Mouse (Mus musculus) T-helper 2 cell (primary cell): Measurements from ENCODE around the gene Blvrb.

ENCODE experiments used
- in situ Hi-C: fragments of 300-600 bp; cut with MboI, MseI; formaldehyde crosslinking; loops from one replicate; pipeline ENCODE4 v1.15.1; 2025; ENCODE audit warnings: high pct_unique_total_duplicates

Blvrb gene

DNA sequence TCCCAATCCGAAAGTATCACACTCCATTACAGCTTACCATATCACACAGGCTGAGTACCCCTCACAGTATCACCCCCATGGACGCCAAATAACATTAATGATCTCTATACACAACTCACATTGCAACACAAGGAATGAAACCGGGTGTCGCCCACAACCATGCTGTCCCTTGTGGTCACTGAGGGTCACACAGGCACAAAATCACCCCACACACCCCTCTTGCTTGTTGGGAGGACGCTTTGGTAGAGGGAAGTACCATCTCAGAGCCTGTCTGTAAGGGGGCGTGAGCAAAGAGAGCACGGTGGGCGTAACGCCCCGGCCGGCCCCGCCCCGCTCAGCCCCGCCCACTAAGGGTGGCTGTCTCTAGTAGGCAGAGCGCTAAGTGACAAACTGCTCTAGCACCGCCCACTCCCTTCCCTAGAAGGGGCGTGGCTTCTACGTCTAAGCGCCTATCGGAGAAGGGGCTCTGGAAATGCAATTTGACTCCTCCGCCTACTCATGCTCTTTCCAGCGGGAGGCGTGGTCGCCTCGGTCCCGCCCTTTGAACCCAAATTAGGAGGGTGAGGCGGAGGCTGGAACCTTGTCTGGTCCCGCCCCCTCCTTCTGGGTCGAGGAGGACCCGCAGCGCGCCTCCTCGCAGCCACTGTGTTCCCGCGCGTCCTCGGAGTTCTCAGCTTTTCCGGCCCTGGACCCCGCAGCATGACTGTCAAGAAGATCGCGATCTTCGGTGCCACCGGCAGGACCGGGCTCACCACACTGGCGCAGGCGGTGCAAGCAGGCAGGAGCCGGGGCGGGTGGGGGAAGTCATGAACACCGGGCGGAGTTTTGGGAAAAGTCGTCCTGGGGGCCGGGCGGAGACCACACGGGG lies at the start of gene Blvrb, which contains the start of gene Sptbn4:
Blvrb (plus strand) TSS at position 560 of the 868 bp plus-strand sequence.
Sptbn4 (minus strand) TSS at position 268 of the 868 bp plus-strand sequence.
- in situ Hi-C loops: loop anchor here (5.0 kb wide), 1 partner anchor 105 kb away; the partner anchor contains the start of genes 2310022A10Rik and Pld3

DNA sequence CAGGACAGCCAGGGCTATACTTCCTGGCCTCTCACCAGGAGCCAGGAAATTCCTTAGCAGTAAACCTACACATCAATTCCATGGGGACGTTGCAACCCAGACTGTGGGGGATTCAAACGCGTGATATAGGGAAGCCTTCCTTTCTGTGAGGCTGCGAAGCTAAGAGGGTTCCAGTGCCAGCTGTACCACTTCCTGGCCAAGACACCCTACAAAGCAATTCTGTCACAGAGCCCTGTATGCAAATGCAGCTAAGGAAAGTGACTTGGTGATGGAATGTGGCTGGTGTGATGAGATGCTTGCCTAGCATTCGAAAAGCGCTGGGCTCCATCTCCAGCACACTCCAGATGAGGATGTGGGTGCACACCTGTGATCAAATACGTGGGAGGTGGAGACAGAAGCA lies 47.2 kb upstream of the Blvrb start:
- in situ Hi-C loops: no loop called here

DNA sequence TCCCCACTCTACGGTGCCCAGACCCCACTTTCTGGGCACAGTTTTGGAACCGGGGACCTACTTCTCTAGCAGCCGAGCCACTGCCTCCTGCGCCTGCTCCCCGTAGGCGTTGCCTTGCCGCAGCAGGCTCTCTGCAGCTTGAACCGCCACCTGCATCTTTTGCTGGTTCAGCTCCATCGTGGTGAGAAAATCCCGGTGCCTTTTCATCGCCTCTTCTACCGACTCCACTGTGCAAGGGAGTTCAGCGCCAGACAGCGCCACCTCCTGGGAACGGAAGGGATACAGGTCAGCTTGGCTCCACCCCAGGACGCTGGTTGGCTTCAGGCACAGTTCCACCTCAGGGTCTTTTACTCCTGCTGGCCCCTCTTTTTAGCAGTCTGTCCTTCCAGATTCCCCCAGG lies 45.1 kb upstream of the Blvrb start:
- in situ Hi-C loops: no loop called here

DNA sequence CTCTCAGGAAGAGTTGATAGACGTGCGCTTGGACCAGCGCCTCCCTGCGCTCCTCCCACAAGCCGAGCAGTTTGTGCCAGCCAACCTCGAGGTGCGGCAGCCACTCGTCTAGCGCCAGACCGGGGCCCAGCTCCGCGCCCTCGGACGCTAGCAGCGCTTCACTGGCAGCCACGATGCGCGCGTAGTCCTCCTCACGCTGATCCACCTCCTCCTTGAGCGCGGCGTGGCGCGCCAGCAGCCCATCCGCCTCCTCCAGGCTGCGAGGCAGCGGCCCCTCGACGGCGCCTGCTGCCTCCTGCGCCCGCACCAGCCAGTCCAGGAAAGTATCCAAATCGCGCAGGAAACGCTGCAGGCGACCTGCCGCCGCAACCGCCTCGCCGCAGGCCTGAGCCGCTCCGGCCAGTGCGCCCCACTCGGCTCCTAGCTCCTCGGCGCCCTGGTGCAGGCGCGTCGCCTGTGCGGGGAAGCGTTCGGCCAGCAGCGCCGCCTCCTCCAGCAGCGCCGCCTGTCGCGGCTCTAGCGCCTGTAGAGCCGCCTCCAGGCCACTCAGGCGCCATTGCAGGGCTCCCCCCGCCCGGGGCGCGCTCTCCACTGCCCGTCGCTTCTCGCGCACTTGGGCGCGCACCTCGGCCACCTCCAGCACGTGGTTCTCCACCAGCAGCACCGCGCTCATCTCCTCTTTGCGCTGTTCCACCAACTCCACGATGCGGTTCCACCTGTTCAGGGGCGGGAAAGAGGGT lies 43.4 kb upstream of the Blvrb start:
- in situ Hi-C loops: no loop called here

DNA sequence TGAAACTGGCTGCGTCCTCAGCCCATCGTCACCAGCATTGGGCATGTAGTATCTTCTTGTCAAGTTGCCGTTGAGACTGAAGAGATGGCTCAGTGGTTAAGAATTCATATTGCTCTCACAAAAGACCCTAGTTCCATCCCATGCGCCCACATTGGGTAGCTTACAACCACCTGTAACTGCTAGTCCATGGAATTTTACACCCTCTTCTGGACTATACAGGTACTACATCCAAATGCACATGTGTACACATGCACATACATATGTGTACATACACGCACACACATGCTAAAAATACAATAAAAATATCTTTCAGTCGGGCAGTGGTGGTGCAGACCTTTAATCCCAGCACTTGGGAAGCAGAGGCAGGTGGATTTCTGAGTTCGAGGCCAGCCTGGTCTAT lies 41.3 kb upstream of the Blvrb start:
- in situ Hi-C loops: no loop called here

DNA sequence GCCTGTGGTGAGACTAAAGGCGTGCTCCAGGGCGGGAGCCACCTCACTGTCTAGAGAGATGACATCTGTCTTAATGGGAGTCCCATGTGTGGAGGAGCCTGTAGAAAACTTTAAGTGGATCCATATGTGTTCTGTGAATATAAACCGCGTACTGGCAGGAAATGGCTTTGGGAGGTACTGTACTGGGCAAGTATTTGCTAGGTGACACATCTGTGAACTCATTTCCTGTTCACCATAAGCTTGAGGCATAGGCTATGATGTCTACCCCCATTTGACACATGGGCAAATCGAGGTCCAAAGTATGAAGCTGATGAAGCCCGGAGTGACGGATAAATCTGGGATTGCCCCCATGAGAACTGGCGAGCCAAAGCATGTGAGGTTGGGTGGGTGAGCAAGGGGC lies 40.0 kb upstream of the Blvrb start:
- in situ Hi-C loops: no loop called here

DNA sequence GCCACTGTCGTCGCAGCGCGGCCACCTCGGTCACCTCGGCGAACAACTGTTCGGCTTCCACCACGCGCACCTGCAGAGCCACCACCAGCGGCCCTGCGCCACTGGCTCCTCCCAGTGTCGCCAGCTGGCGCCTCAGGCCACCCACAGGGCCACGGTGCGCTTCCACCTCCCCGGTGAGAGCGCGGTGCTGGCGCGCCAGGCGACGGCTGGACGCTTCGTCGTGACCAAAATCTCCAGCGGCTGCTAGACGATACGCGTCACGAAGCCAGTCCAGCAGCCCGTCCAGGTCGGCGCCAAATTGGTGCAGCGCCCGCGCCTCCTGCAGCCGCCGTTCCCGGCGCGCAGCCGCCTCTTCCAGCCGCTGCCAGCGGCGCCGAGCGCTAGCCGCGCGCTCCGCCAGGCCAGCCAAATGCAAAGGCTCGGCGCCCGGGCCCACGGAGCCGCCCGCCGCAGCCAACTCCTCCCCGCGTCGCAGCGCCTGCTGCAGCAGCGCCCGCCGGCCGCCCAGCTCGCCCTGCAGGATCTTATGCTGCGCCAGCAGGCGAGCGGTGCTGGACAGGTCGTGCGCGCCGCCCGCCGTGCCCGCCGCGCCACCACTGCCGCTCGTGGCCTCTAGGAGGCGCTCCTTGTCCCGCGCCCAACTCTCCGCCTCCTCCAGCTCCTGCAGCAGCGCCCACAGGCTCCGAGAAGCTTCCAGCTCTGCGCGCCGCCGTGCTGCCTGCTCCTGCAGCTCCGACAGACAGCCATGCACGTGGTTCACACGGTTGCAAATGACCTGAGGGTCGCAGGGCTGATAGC lies 39.2 kb upstream of the Blvrb start:
- in situ Hi-C loops: no loop called here

DNA sequence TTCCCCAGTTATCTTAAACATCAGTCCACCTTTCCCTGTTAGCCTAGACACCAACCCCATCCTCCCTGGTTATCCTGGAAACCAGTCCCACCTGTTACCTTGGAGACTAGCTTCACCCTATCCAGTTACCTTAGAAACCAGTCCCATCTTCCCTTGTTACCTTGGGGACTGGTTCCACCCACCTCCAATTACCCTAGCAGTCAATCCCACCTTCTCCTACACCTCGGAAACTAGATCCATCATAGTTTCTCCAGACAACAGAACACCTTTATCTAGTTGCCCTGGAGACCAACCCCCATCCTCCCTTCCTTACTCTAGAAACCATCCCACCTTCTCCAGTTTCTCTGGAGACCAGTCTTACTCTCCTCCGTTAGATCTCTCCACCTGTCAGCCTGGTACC lies 30.6 kb upstream of the Blvrb start:
- in situ Hi-C loops: no loop called here

DNA sequence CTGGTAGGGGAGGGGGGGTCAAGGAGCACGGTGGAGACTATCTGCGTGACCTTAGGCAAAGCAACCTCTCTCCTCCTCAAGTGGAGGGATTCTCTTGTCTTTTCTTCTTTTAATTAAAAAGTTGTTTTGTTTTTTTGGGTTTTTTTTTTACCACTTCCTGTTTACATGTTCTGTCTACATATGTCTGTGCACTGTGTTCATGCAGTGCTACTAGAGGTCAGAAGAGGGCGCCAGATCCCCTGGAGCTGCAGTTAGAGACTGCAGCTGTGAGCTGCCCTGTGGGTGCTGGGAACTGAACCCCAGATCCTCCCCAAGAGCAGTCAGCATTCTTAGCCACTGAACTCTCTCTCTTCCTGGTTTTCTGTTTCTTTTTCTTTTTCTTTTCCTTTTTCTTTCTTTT lies 28.7 kb upstream of the Blvrb start:
- in situ Hi-C loops: no loop called here

DNA sequence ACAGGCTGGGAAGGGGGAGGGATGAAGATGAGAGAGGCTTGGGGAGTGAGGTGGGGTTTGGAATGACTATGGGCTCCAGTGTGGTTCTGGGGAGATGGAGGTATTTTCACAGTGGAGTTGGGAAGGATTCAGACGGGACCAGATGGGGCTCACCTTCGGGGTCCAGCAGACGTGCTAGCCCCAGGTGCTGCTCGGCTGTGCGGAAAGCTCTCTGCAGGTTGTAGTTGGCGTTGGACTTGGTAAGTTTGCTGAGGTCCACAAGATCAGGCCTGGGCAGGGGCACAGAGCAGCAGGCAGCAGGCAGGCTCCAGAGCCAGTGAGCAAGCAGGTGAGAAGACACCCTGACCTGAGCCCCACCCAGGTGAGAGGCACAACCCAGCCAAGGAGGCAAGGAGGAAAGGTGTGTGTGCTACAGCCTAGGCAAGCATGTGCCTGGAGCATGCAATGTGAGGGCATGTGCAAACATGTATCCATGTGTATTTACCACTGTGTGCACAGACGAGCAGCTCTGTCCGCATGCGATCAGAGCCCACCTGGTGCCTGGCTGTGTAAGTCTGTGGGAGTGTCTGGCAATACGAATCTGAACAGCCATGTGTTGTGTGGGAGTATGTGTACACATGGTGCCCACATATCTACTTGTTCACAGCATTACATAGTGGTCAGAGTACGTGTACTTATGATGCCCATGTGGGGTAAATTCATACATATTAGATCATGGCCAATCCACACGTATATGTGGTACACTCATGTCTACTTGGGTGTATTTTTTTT lies 24.0 kb upstream of the Blvrb start:
- in situ Hi-C loops: no loop called here

DNA sequence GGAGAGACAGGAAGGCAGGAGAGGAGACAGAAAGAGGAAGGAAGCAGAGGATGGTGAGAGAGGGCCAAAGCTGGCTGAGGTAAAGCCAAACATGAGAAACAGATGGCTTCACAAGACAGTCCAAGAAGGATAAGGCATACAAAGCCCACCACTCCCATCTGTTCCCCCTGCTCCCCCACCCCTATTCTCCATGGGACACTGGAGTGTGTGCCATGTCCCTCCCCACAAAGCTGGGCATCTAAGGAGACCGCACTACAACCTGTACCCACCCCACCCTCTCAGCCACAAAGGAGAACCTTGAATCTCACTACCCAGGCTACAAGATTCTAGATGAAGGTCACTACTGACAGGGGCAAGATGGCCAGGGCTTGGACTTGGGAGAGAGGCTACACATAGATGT lies 20.4 kb upstream of the Blvrb start:
- in situ Hi-C loops: loop anchor here (5.0 kb wide), 1 partner anchor 100 kb away; no protein-coding TSS in a partner anchor

DNA sequence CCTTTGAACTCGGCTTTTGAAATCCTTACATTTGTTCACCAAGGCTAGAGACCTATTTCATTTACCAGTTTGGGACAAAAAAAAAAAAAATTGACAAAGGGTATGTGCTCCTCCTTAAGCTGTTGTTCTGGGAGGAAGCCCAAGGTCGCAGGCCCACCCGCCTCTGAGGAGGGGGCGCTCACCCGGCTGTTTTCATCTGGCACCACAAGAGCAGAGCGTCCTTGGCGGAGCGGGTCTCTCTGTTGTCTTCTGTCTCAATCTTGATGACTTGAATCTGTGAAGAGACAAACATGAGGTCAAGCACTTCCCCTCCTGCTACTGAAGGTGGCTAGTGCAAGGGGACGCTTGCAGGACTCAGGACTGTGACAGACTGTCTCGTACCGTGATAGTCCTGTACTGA lies 19.8 kb upstream of the Blvrb start:
- in situ Hi-C loops: loop anchor here (5.0 kb wide), 1 partner anchor 99 kb away; no protein-coding TSS in a partner anchor

DNA sequence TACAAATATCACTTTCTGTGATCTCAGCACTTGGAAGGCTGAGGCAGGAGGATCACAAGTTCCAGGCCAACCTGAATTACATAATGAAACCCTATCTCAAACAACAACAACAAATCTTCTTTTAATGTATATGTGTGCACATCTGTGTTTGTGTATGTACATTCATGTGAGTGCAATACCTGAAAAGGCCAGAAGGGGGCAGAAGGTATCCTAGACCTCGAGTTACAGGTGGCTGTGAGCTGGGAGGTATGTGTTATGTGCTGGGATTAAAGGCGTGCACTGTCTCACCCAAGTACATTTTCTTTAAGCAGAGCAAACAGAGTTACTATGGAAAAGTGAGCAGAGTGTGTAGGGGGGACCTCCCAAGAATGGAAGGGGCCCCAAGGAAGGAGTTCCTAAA lies 18.6 kb upstream of the Blvrb start:
- in situ Hi-C loops: loop anchor here (5.0 kb wide), 1 partner anchor 98 kb away; no protein-coding TSS in a partner anchor

DNA sequence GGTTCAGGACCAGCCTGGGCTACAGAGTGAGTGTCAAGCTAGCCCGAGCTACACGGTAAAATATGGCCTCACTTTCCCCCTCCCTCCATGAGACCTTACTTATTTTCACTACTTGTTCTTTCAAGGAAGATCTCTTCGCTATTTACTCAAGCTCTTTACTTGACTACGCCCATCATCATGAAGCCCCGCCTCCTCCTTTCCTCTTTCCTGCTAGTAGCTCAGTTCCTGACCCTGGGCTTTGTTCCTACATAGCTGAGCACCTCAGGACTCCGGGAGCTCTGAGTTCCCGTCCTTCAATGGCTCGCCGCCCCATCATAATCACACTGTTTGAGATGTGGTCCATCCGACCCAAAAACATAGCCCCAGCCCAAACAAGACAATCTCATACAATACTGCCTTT lies 14.4 kb upstream of the Blvrb start:
- in situ Hi-C loops: no loop called here

DNA sequence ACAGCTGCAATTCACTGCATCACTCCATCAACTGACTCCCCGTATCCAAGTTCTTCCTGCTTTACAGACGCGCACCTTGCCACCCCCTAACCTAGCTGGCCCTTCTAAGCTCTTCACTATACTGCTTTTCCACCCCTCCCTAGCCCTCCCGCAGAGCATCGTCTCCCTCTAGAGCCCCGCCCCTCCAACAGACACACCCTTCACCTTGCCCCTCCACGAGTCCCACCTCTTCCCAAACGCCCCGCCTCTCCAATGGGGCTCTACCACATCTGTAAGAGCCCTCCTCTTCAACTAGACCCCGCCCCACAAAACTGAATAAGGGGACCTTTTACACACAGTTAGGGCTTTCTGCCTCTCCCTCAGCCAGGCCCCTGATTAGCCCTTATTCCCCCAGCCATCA lies 14.0 kb upstream of the Blvrb start:
- in situ Hi-C loops: no loop called here

DNA sequence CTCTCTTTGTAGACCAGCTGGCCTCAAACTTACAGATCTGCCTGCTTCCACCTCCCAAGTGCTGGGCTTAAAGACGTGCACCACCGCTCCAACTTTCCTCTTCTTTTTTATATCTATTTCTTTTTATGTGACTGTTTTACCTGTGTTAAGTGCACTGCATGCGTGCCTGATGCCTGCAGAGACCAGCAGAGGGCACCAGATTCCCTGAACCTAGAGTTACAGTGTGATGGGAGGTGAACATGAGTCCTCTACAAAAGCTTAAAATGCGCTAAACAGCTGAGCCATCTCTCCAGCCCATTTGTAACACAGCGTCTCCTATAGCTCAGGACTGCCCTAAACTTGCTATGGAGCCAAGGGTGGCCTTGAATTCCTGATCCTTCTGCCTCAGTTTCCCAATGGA lies 10.2 kb upstream of the Blvrb start:
- in situ Hi-C loops: no loop called here

DNA sequence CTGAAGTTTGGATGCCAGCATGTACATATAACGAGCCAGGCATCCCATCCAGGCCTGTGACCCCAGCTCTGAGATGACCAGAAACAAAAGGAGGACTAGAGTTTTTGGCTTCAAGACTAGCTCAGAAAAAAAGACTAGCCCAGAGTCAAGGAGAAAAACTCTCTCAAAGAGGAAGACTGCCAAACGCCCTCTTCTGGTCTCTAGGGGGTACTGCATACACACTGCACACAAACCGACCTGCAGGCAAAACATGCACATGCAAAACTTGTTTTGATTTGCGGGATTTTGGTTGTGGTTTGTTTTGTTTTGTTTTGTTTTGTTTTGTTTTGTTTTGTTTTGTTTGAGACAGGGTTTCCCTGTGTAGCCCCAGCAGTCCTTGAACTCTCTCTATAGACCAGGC lies 7.8 kb upstream of the Blvrb start:
- in situ Hi-C loops: no loop called here

DNA sequence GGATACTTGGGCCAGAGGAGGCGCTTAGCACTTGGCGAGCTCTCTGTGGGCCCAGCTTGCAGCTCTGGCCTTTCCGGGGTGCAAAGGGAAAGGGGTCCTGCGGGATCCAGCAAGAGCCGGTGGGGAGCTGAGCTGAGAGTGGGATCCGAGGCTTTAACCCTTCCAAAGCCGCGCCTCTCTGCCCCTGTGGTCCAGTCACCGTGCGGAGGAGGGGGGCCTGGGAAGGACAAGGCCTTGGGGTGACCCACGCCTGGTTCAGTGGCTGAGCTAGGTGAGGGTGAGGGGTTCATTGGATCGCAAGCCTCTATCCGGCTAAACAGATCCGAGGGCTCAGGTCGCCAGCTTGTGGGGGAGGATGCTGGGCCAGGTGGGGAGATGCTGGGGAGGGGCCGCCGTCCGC lies 1.7 kb upstream of the Blvrb start:
- in situ Hi-C loops: loop anchor here (5.0 kb wide), 1 partner anchor 106 kb away; the partner anchor contains the start of genes 2310022A10Rik and Pld3

DNA sequence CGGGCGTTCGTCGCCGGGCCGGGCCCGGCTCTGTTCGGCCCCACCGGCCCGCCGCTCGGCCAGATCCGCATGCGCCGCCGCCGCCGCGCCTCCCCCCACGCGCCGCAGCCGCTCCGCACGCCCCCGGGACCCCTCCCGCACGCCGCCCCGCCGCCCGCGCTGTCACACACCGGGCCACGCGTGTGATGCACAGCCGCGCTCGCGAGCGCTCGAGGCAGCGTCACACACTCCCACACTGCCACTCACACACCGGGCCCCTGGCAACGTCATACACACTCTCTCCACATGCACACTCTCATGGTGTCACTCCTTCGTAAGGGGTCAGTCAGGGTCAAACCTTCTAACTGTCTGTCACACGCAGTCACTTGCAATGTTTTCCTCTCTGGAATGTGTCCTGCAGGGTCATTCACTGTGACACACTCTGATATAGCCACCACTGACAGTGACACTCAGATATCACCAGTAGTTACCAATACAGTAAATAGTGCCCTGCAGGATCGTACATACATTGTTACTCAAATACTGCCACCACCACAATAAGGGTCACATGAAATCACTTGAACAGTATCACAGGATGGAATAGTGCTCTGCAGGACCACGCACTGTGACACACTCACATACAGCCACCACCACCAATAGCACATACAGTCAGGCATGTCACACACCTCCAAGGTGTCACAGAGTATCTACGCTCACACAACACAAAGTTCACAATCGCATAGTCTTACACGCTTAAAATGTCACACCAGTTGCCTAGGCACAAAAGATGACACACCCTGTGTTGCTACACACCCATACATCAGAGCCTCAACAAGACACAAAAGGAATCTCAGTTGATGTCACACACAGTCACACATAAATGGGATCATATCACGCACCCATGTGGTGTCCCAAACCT lies 1.0 kb upstream of the Blvrb start:
- in situ Hi-C loops: loop anchor here (5.0 kb wide), 1 partner anchor 106 kb away; the partner anchor contains the start of genes 2310022A10Rik and Pld3
